Mouse (Mus musculus): ENCODE measurements around the gene Ctsll3.

Ctsll3 gene

DNA sequence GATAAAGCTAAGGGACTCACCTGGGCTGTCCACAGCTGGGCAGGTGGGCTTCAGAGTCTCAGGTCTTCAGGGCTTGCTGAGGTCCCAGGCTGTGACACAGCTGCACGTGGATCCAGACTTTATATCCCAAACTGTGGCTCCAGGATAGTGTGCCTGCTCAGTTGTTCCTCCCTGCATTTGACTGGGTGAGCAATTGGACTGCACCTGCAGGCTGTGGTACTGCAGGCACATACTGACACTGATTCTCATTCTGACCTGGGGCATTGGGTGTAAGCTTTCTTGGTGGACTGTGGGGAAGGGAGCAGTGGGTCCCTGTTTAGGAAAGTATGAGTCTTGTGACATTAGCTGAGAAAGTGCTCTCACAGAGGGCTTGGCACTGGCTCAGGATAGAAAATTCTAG lies at the start of gene Ctsll3:
TSS of gene Ctsll3 (minus strand) at position 101 of the 400 bp plus-strand sequence.
- DNase-seq (ENCODE audit: low spot score in 2 of 2): no peak

DNA sequence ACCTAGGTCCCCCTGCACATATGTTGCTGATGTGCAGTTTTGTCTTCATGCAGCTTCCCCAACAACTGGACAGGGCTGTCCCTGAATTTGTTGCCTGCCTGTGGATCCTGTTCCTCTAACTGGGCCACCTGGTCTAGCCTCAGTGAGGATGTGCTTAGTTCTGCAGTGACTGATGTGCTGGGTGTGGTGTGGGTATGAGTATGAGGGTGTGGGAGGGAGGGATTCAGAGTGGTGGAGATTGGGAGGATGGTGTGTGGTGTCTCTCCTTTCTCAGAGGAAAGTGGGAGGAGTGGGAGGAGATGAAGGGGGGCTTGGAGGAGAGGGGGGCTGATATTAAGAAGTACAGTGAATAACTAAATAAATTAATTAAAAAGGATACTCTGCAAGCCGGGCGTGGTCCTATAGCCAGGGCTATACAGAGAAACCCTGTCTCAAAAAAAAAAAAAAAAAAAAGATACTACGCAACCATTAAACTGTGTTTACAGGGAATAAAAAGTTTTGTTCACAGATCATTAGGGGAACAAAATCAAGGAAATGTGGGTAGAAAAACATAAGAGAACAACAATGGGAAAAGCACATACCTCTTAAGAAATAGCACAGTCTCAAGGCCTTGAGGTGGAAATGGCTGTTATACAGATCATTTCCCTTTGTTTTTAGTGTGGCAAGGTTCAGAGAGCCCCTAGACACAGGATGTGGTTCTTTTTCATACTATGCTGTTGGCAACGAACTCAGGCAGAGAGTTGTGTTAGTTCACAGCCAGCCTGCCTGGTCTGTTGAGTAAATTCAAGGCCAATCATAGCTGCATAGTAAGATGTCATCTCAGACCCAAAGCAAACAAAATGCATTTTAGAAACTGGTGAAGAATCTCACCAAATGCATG lies 45.8 kb upstream of the Ctsll3 start:
- DNase-seq (ENCODE audit: low spot score in 2 of 2): no peak

DNA sequence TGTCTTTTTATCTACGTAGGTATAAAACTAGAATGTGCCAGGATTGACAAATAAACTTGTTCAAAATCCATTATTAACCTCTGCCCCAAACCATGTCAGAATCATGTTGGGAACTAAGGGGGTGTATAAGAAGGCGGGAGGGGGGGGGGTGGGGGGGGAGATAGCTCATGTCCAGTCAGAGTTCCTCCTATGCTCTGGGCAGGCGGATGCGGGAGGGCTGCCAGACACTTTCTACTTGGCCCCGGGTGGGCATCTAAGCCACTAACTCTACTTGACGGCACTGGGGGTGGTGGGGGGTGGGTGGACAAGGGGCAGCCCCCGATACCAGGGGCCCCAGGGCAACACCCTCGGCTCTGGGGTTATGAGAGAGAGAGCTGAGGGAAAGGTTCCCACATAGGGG lies 40.5 kb upstream of the Ctsll3 start:
- DNase-seq (ENCODE audit: low spot score in 2 of 2): no peak

DNA sequence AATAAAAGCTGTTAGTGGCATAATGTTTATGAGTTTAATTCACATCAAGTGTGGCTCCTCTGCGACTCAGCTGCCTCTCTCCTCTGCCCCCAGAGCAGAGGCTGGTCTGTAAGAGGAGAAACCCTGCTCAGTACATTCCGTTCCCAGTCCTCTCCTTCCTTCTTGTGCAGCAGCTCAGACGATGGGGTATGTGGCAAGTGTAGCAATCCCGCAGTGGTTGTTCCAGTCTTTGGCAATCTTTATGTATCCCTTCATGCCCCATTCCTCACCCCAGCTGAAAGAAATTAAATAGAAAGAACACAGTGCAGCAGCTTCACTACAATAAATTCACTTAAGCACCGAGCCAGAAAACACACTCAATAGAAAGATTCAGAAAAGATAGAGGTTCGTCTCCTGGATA lies 40.1 kb upstream of the Ctsll3 start:
- no peak for DNase-seq (ENCODE audit: low spot score in 2 of 2)

DNA sequence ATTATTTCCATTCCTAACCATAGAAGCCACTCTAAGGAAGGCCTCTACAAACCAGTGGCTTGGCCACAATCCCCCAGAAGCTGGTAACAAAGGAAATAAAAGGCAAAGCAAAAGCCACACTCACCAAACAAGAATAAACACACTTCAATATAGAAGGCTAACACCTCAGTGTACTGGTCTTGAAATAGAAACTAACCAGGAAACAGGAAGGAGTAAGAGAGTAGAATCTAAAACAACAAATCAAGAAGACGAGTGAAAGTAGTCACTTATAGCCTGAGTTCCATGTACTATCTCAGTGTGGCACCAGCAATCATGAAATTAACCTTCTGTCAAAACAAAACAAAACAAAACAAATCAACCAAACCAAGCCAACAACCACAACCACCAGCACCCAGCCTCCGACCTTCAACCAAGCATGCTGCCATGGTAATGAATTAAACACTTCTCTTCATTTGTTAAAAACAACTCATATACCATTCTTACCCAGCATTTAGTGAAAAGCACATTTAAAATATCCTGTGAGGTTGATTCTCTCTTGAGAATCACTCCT lies 36.8 kb upstream of the Ctsll3 start:
- no peak for DNase-seq (ENCODE audit: low spot score in 2 of 2)

DNA sequence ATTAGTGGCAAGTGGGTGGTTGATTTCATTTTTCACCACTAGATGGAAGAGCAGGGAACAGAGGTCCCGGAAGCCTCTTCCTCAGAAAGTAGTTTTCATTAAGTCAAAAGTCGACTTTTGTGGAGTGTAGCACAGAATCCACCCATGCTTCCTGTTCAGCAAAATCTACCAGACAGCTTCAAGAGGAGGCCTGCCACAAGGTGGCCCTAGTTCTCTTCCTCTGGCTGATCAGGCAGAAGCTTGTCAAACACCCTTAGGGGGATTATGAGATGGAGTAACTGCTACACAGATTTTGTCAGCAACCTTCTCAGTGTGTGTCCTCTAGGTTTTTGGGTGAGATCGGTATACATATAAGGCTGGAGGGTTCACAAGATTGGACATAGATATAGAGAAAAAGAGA lies 23.4 kb upstream of the Ctsll3 start:
- no peak for DNase-seq (ENCODE audit: low spot score in 2 of 2)

DNA sequence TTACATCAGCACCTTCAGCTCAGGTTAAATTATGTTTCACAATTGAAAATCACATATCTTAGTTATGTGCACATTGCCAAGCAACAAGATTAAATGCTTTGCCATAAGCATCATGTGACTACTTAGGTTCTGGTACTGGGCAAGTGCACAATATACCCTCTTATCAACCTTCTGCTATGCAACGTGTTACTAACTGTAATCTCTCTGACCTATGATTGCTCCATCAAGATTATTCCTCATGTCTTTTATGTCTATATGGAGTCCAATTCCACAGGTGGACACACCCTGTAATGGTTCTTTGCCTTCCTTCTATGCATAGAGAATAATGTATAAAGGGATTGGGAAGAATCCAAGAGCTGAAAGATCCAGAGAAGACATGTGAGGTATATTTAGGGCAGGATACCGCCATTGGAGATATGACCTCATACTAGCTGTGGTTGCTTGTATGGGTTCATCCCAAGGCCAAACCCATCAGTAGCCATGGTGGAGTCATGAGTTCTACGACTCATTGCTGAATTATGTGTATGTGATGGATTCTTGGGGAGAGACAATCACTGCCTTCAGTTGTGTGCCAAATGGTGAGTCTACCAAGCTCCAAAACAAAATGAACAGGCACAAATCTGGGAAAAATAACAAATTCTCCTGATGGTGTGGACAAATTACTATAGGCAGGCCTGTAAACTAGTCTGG lies 18.0 kb upstream of the Ctsll3 start:
- no peak for DNase-seq (ENCODE audit: low spot score in 2 of 2)

DNA sequence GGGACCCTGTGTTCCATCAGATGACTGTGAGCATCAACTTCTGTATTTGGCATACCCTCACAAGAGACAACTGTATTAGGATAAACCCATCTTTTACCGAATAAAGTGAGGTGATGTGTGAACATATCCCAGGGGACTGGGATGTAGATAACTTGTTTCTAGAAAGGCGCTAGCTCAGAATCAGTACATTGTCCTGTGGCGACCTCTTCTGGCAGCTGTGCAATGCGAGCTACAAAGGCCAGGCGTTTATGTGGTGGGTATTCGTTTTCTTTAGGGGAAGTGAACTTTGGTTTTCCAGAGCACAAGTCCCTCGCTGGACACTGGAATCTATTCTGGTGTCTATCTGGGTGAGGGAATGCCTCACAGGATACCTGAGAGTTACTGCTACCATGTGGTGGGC lies 16.8 kb upstream of the Ctsll3 start:
- no peak for DNase-seq (ENCODE audit: low spot score in 2 of 2)

DNA sequence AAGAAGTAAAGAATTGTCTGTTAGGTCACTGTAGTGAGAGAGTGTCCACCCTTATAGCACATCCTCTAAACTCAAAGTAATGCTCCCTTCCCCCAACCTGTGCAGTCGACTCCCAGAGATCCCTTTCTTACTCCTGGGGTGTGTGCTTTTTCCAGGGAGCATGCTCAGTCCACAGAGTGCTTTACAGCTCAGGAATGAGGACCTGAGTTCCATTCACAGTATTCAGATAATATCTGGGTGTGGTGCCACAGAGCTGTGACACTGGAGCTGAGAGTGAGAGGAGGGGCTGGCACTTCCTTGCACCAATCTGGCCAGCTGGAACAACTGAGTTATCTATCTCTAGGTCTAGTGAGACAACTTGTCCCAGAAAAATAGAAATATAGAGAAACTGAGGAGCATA lies 11.1 kb upstream of the Ctsll3 start:
- no peak for DNase-seq (ENCODE audit: low spot score in 2 of 2)

DNA sequence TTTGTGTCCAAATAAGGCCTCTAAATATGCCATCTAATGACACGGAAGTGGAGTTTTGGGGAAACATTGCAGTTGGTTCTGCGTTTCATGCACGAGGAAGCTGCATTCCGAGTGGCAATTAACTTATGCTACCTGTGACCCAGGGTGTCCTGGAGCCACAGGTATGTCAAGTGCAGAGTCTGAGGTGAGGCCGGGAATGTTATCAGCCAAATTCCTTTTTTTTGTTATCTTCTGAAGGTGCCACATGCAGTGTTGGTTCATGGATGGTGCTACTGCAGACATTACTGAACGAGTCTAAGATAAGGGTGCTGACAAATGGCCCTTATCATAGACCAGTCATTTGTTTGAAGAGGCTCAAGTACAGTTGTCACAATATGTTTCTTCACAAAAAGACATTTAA lies 10.1 kb upstream of the Ctsll3 start:
- DNase-seq (ENCODE audit: low spot score in 2 of 2): no peak

DNA sequence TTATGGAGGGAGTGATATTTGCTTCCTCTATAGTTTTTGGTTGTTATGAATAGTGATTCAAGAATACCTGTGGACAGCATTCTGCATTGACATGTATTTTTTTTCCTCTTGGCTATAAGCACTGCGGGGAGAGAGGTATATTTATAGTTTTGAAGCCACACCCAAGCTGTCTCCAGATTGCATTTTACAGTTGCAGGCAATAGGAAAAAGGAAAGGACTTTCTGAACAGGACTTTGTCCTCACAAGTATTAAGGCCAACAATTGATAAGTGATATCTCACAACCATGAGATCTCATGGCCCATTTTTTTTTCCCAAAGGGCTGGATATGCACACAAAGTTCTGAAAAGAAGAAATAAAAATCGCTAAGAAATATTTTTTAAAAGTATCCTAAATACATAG lies 7.0 kb upstream of the Ctsll3 start:
- DNase-seq (ENCODE audit: low spot score in 2 of 2): no peak

DNA sequence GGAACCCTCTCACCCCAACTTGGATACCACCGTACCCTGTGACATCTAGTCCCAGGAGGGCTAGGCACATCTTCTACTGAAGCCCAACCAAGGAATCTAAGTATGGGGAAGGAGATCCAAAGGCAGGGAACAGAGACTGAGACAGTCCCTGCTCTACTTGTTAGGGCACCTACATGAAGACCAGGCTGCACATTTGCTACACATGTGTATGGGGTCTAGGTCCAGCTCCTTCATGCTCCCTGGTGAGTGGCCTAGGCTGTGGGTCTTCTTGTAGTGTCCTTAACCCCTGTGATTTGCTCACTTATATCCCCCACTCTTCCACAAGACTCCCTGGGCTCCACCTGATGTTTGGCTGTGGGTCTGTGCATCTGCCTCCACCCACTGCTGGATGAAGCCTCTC lies 13.2 kb downstream of the Ctsll3 start:
- DNase-seq (ENCODE audit: low spot score in 2 of 2): no peak

DNA sequence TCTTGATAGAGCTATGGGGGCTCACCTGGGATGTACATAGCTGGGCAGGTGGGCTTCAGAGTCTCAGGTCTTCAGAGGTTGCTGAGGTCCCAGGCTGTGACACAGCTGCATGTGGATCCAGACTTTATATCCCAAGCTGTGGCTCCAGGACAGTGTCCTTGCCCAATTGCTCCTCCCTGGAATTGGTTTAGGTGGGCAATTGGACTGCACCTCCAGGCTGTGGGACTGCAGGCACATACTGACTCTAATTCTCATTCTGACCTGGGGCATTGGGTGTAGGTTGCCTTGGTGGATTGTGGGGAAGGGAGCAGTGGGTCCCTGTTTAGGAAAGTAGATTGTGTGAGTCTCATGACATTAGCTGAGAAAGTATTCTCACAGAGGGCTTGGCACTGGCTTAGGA lies 16.4 kb downstream of the Ctsll3 start, which contains the start of gene BC051665:
TSS of gene BC051665 (minus strand) at position 101 of the 400 bp plus-strand sequence.
- no peak for DNase-seq (ENCODE audit: low spot score in 2 of 2)

DNA sequence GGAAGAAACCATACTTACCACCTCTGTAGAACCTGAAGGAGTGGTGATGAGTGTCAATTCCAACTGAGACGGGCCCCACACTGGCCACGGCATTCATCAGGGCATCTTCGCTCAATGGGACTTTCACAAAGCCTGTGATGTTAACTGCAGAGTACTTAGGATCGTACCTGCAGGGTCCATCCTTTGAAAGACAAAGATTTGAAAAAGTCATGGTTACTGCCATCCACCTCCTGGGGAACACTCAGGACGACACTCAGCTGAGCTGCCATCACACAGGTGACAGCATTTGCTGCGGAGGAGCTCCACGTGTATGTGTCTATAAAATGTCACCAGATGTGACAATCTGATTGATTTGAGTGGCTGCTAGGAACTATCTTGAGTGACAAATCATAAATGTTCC lies 19.3 kb downstream of the Ctsll3 start:
- DNase-seq (ENCODE audit: low spot score in 2 of 2): no peak

DNA sequence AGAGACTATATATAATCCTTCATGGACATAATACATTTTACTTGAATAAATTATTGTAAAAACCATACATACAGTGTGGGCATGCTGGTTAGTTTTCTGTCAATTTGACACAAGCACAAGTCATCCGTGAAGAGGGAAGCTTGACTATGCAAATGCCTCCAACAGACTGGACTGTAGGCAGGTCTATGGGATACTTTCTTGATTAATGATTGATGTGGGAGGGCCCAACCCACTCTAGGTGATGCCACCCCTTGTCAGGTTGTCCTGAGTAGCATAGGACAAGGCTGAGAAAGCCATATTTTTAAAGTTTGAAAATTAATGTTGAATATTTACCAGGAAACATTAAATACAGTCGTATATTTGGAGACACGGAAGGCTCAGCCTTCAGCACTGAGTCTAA lies 22.1 kb downstream of the Ctsll3 start:
- no peak for DNase-seq (ENCODE audit: low spot score in 2 of 2)

DNA sequence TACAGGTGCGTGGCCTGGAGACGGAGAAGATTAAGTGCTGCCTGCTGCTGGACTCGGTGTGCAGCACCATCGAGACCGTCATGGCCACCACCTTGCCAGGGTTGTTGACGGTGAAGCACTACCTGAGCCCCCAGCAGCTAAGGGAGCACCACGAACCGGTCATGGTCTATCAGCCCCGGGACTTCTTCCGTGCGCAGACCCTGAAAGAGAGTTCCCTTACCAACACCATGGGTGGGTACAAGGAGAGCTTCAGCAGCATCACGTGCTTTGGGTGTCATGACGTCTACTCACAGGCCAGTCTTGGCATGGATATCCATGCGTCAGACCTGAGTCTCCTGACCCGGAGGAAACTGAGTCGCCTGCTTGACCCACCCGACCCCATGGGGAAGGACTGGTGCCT lies 41.5 kb downstream of the Ctsll3 start:
- DNase-seq (ENCODE audit: low spot score in 2 of 2): no peak

DNA sequence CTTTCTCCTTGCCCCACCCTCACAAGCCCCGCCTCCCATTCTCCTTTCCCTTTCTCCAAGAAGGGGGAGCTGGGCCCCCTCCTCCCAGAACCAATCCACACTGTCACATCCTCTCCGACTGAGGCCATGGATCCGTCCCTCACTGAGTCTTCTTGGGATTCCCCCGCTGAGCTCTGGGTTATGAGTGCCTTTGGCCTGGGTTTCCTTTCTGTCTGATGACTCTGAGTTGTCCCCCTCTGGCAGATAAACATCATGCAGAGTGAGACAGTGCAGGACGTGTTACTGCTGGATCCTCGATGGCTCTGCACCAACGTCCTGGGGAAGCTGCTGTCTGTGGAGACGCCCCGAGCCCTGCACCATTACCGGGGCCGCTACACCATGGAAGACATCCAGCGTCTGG lies 42.3 kb downstream of the Ctsll3 start:
- DNase-seq (ENCODE audit: low spot score in 2 of 2): no peak

DNA sequence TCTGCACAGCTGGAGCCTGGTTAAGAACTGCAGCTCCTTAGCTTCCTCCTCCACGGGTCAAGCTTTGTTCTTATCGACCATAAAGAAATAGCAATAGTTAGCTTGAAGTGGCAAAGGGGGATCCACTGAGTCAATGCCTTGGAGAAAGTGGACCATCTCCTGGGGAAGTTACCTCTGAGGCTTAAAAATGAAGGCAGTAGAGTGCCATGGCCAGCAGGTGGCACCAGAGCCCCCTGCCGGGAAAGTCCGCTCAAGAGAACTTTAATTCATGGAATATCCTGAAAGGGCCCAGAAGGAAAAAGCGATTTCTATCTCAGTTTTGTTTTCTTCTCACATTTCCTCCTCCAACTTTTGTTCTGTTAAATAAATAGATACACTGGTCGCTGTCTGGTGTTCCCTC lies 43.5 kb downstream of the Ctsll3 start:
- DNase-seq (ENCODE audit: low spot score in 2 of 2): no peak

DNA sequence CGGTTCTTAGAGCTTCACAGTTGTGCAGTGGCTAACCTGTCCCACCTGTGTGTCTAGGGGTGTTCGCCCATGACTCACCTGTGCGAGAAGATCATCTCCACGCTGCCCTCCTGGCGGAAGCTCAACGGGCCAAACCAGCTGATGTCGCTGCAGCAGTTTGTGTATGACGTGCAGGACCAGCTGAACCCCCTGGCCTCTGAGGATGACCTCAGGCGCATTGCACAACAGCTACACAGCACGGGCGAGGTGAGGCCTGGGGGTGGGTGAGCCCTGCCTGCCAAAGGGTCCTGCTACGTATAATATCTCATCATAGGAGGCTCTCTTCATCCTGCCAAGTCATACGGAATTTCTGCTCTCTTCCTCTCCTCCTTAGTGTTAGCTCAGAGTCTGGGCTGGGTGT lies 45.4 kb downstream of the Ctsll3 start:
- no peak for DNase-seq (ENCODE audit: low spot score in 2 of 2)

DNA sequence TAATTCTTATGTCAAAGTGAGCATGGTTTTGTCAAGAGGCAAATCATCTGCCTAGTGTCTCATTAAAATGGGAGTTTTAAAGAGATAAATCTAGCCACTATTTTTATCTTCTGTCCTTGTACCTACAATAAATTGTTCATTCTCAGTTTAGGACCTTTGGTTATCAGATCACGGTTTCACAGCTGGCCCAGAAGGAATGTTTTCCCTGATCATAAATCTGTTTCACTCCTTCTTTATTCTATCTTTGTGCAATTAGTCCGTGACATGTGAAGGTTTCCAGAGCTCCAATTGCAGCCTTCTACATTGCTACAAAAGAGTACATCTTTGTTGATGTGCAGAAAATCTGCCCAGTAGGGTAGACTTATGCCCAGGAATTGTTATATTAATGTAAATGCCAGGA lies 47.4 kb downstream of the Ctsll3 start:
- no peak for DNase-seq (ENCODE audit: low spot score in 2 of 2)

DNA sequence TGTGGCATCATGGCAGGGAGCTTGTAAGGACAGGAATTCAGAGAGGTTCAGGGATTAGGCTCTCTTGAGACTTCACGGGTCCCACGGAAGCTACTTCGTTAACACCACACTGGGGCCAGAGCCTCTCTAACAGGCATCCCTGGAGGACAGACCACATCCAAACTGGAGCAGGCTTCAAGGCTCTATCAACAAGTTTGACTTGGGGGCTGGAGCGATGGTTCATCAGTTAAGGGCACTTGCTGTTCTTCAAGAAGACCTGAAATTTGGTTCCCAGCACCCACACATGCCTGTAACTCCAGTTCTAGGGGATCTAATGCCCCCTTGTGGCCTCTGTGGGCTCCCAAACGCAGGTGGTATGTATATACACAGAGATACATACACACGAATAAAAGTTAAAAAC lies 49.4 kb downstream of the Ctsll3 start:
- DNase-seq (ENCODE audit: low spot score in 2 of 2): no peak

DNA sequence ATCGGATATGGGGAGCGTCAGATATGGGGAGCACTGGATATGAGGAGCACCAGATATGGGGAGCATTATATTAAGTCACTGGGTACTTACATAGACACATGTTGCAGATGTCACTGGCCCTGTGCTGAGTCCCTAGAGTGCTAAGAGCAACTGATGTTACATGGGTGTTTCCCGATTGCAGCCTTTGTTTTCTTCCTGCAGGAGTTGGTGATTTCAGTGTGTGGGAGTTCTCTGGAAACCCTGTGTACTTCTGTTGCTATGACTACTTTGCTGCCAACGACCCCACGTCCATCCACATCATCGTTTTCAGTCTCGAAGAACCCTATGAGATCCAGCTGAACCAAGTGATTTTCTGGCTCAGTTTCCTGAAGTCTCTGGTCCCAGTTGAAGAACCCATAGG lies 51.7 kb downstream of the Ctsll3 start:
- no peak for DNase-seq (ENCODE audit: low spot score in 2 of 2)

DNA sequence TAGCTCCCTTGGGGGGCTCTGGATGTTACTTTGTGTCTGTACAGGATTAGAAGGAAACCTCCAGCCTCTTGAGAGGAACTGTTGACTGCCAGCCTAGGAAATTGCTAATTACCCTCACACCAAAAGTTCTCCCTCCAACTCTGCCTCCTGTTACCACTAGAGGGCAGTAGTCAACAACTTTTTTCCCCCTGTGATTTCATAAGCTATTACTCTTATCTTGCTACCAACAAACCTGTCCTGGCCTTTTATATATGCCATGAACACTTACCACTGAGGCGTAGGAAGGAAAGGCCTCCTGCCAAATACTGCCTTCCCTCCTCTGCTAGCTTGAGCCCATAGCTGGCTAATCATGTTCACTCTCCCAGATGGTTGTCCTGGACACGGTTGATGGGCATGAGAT lies 54.1 kb downstream of the Ctsll3 start:
- no peak for DNase-seq (ENCODE audit: low spot score in 2 of 2)
